Mouse (Mus musculus): ENCODE results near the gene Hyou1.
"Not testable (repeated sequence)": the region's sequence is repeated elsewhere in the genome, so short reads cannot be mapped to it uniquely, and the experiment has no call there.

The Hyou1 gene

DNA sequence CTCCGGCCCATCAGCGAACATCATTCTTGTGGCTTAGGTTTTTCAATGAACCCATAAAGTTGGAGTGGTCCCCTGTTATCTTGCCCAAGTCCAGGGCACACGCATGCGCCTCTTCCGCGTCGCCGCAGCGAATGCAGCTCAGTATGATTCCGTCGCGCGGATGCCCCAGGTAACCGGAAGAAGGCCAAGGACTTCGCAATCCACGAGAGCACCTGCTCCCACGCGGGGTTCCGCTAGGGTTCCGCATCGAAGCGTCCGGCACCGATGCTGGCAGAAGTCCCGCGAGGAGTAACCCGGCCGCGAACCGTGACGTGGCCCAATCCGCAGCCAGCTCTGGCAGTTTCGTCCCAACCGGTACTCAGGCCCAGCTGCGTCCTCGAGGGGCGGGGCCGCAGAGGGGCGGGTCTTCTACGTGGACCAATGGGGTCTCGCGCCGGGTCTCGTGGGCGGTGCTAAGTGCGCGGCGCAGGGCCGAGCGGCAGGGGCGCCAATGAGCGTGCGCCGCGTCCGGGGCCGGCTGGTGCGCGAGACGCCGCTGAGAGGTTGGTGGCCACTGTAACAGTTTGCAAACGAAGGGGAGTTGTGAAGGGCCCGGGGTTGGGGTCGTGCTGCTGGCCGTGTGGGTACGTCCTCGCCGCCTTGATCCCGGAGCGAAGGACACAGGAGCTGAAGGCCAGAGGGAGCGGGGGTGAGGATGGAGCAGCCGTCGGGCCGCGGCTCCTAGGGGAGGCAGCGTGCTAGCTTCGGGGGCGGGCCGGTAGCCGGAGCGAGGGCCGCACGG is at the start of gene Hyou1:
Gene Hyou1, plus strand, starts transcription at position 437 of the 781 bp plus-strand sequence.
- peak; percentile 100 for DNase-seq (ENCODE audit: low spot score in 2 of 2)

DNA sequence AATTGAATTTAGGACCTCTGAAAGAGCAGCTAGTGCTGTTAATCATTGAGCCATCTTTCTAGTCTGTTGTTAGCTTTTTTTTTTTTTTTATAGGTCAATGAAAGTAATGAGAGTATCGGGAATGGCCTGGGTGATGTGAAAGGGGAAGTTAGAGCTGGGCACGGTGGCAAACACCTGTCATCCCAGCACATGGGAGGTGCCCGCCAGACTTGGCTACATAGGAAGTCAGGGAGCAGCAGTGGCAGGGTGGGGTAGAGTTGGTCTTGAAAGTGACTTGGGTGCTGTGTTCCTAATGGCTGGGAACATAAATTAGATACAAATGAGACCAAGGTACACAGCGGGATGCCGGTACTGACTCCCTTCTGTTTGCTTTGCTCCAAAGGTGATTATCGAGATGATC is 48.6 kb upstream of the Hyou1 start:
- no peak for DNase-seq (ENCODE audit: low spot score in 2 of 2)

DNA sequence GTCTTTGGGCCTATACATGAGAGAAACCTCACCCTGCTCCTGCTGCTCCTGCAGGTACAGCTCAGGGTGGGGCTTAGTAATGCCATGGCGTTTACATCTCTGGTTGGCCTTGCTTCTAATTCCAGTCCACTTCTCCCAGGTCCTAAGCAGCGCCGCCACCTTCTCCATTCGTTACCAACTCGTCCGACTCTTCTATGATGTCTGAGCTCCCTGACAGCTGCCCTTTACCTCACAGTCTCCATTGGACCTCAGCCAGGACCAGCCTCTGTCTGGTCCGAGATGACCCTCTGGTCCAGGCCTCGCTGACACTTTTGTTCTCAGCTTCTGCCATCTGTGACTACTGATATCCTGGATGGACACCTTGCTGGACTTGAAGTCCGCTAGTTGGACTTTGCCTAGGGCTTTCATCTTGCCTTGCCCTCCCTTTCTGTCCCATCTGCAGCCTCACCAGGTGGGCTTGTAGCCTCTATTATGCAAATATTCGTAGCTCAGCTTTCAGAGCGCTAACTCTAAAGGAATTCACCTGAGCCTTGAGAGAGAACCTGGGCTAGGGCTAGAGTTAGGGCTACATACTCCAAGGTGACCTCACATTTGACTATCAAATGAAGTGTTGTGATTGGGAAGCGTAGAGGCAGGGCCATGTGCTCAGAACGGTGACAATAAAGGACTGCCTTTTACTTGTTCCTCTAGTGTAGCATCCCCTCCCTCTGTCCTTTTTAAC is 46.2 kb upstream of the Hyou1 start:
- no peak for DNase-seq (ENCODE audit: low spot score in 2 of 2)

DNA sequence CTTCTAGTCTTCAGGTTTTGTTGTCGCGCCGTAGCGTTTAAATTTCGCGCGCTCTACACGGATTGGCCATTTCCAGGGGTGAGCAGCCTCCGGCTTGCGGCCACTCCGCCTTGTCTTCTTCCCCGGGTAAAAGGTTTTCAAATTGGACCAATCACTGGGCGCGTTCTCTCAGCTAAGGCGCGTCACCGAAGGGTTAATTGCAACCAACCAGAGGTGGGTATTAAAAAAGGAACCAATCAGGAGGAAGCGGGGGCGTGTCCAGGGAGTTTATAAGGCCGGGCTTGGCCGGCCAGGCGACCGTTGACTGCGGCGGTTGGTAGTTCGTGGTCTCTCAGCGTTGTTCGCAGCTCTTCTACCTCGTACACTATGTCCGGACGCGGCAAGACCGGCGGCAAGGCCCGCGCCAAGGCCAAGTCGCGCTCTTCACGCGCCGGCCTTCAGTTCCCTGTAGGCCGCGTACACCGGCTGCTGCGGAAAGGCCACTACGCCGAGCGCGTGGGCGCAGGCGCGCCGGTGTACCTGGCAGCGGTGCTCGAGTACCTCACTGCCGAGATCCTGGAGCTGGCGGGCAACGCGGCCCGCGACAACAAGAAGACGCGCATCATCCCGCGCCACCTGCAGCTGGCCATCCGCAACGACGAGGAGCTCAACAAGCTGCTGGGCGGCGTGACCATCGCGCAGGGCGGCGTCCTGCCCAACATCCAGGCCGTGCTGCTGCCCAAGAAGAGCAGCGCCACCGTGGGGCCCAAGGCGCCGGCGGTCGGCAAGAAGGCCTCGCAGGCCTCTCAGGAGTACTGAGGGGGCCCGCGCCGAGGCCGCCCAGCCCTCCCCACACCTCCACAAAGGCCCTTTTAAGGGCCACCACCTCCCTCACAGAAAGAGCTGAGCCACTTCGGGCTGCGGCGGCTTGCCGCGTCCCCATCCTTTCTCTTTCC is 44.6 kb upstream of the Hyou1 start, which contains the start of gene H2afx:
Gene H2afx, plus strand, starts transcription at position 299 of the 935 bp plus-strand sequence.
- peak; percentile 98 to 99 for DNase-seq (ENCODE audit: low spot score in 2 of 2)

DNA sequence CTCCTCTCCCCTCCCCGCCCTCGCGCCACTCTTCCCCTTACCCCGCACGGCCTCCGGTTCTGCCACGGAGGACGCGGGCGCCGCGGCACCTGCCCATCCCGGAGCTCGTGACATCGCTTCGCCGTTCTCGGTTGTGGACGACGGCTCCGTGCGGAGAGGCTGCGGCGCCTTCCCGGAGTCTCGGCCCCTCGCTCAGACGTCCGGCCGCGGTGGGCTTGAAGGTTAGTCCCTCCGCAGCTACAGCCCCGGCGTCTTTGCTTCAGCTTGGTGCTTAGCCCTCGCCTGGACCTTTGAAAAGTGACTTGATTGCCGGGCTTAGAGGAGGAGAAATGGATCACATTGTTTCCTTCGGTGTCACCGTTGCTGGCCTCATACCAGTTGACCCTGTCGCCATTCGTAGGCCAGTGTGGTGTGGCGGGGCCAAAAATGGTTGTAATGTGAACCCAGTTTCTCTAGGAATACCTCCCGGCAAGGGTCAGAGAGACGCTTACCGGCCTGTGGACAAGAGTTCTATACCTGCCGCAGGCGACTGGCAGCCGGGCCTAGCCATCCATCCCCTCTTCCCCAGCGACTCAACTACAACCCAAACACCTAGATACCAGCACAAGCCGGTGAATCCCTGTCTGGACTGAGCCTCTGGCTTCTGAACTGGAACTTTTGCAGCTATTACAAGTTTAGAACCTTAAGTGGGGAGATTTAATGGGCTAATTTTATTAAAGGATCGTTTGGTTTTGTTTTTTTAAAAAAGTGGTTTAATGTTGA is 43.8 kb upstream of the Hyou1 start:
- peak in 1 of 2 experiments; percentile 11 for DNase-seq (ENCODE audit: low spot score in 2 of 2)

DNA sequence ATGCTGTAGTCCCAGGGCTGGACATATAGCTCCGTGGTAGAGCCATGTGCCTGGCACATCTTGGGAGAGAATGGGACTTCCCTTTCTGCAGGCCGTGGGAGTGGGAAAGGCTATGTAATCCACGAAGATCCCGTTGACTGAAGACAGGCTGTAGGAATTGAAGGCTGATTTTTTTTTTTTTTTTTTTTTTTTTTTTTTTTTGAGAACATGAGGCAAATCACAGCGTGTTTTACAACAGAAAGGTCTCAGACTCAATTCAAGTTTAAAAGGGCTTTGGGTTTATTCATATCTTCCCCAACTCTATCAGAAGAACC is 43.2 kb upstream of the Hyou1 start:
- DNase-seq (ENCODE audit: low spot score in 2 of 2), result no peak

DNA sequence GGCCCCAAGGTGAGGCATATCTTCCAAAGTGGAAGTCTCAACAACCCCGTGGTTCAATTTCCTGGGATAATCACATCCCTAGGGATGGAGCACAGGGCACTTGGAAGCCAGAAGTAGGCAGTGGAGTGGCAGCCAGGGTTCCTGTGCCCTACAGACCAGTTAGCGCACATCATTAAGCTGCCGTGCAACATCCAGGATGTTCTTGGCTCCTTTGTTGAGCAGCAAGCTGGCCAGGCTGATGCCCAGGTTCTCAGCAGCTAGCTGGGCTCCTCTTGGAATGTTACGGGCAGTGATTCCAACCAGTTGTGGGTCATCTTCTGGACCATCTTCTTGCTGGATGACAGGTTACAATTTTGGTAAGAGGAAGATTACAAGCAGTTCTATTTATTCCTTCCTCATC is 42.8 kb upstream of the Hyou1 start:
- DNase-seq (ENCODE audit: low spot score in 2 of 2), result not testable (repeated sequence)

DNA sequence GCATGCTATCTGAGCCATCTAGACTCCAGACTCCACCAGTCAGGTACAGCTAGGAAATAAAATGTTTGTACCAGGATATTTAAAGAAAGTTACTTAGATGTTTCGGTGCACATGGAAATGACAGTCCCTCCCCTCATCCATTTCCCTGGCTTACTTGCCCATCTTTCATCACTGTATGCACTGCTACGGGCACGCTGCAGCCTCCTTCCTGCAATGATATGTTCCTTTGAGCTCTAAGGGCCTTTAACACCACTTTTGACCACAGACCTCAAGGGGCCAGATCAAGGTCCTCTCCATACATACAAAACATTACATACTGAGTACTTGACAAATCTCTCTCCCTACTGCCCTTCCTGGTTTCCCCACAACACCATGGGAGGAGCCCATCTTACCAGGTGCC is 42.3 kb upstream of the Hyou1 start:
- DNase-seq (ENCODE audit: low spot score in 2 of 2), result no peak

DNA sequence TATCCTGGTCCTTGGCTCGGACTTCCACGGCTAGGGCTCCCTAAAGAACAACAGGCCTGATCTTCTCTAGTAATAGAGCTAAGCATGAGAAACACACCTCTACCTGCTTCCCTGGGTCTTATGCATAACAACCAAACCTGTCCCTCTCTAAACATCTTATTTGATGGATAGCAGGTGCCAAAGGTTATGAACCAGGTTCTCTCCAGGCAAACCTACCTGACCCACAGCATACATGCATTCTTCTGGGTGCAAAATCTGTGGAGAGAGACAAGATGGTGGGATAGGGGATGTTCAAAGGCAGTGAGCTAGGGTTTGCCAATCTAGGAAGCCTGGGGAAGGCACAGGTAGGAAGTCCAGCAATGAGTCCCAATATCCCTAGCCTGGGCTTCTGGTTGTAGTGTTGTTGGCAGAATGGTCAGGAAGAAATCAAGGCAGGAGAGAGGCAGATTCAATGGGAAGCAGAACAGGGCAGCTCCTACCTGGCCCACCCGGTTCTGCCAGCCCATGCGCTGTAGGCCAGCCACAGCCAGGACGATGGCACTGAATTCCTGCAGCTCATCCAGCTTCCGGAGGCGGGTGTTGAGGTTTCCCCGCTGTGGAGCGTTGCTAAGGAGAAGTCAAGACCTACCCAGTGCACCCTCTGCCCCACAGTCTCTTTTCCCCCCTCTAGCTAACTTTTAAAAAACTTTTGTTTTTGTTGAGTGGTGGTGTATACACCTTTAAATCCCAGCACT is 41.7 kb upstream of the Hyou1 start:
- DNase-seq (ENCODE audit: low spot score in 2 of 2), result no peak

DNA sequence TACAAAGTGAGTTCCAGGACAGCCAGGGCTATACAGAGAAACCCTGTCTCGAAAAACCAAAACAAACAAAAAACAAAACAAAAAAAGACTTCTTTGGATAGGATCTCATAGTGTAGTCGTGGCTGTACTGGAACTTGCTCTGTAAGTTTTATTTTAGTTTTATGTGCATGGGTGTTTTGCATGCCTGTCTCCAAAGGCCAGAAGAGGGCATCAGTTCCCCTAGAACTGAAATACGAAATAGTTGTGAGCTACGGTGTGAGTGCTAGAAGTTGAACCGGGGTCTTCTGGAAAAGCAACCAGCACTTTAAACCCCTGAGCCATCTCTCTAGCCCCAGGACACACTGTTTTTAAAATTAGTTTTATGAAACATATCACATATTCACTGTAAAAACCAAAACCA is 40.7 kb upstream of the Hyou1 start:
- no peak for DNase-seq (ENCODE audit: low spot score in 2 of 2)

DNA sequence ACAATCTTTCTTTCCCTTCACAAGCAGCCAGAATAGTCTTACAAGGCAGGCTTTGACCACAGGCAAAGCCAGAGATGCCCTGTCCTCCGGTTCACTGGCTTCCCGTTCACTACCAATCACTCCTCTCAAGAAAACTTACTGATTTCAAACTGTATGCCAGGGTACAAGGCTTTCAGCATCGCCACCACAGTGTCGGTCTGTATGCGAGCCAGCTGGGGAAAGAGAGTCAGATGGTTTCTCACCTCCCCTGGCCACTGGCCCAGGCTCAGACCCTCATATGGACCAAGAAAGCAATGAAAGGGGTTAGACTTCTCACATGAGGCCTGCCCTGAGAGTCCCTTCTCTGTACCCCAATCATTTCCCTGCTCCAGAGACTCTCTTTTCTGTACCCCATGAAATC is 37.8 kb upstream of the Hyou1 start:
- no peak for DNase-seq (ENCODE audit: low spot score in 2 of 2)

DNA sequence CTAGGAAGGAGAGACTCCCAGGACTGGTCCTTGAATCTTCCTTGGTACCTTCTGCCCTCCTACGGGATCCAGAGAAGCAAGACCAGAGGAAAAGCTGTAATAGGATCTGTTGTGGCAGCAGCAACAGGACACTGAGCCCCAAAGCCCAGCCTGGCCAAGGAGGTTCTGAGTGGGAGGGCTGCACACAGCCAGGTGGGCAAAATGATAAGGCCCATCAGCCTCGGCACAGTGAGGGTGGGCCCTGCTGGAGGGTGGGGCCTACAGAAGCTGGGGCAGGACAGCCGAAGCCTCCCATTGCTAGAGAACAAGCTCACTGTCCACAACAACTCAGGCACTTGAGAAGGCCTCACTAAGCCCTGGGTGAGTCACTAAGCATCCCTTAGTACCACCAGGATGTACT is 37.1 kb upstream of the Hyou1 start:
- no peak for DNase-seq (ENCODE audit: low spot score in 2 of 2)

DNA sequence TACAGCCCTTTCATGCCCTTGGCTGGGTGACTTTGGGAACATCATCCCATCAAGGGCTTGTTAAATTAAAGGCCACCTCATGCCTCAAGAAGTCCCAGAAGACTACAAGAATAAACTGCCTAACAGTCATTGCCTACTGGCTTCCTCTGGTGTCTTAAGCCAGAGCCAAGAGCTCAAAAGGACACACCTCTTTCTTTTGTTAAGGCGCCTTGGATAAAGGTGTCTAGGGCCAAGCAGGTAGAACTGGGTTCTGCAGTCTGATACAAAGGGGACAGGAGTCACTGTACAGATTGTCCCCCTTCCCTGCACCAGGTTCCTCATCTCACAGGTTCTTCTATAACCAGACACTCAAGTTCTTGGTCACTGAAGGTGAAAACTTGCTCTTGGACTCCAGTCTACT is 36.7 kb upstream of the Hyou1 start:
- DNase-seq (ENCODE audit: low spot score in 2 of 2), result no peak

DNA sequence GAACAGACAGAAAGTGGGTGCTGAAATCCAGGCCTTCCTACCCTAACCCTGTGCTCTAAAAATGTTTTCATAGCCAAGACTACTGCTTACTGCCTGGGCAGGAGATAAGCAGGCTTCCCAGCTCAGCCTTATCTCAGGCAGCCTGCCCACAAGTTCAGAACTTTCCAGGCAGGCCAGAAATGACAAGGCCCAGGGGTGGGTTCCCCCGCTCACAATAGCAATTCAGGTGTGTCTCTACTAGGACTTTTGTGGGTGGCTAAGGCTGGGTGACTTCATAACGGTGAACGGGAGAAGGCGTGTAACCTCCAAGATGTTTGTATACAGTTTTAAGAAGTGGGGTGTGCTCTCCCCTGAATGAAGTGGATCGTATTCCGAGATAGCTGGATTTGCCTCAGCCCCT is 36.0 kb upstream of the Hyou1 start:
- no peak for DNase-seq (ENCODE audit: low spot score in 2 of 2)

DNA sequence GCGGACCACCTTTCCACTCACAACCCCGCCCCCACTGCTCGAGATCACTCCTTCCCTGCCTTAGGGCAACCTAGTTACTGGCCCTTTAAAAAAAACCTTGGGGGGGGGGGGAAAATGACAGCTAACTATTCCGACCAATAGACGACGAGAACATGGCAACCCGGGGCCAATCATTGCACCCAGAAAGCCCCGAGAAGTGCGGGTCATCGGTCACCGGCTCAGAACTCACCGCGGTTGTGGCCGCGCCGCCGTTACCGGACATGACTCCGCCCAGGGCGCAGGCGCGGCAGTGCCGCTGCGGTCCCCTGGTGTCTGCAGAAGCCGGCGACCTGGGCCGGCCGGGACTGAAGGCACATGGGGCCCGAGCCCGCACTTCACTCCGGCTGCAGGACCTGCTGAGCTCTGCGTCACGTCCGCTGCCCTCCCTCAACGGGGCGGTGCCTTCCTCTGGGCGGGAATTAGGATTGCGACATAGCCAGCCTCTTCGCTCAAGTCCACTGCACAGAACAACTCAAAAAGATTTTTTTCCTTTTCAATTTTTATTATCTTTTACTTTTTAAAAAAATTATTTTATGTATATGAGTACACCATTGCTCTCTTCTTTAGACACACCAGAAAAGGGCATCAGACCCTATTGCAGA is 35.4 kb upstream of the Hyou1 start, which contains the start of gene Hmbs:
Gene Hmbs, minus strand, starts transcription at position 448 of the 641 bp plus-strand sequence.
- peak; percentile 83 to 85 for DNase-seq (ENCODE audit: low spot score in 2 of 2)

DNA sequence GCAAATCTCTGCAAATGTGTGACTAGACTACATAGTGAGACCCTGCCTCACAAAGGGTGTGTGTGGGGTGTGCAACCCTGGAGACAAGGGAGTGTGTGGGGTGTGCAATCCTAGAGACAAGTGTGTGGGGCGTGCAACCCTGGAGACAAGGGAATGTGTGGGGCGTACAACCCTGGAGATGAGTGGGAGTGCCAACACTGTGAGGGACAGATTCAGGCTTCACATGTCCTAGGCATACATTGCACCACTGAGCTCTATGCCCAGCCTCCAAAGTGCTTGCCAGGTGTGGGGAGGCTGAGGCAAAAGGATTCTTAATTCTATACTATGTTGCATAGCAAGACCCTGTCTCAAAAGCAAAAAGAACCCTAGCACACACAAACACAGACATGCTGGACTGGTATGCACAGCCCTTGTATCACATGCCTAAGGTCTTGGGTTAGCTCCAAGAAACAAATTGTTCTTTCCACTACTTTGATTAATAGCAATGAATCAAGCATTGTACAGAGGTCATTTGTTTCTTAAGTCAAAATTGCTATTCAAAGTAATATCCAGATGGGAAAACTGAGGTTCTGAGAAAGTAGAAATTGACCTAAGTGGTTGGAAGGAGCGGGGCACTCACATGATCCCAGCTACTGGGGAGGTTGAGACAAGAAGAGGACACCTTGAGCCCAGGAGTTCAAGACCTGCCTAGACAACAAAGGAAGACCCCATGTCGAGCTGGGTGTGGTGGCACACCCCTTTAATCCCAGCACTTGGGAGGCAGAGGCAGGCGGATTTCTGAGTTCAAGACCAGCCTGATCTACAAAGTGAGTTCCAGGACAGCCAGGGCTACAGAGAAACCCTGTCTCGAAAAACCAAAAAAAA is 33.5 kb upstream of the Hyou1 start:
- no peak for DNase-seq (ENCODE audit: low spot score in 2 of 2)

DNA sequence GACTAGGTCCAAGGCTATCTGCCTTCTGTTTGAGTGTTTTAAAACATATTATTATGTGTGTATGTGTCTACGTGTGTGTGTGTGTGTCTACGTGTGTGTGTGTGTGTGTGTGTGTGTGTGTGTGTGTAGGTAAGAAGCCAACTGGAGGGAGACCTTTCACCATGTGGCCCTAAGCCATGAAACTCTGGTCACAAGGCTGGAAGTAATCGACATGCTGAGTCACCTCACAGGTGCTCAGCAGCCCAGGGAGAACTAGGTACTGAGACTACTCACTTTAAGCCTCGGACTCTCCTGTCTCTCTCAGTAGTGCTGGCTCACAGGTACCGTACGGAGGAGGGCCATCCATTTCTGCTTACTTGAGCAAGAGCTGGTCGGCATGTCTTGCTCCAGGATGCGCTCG is 32.1 kb upstream of the Hyou1 start:
- no peak for DNase-seq (ENCODE audit: low spot score in 2 of 2)

DNA sequence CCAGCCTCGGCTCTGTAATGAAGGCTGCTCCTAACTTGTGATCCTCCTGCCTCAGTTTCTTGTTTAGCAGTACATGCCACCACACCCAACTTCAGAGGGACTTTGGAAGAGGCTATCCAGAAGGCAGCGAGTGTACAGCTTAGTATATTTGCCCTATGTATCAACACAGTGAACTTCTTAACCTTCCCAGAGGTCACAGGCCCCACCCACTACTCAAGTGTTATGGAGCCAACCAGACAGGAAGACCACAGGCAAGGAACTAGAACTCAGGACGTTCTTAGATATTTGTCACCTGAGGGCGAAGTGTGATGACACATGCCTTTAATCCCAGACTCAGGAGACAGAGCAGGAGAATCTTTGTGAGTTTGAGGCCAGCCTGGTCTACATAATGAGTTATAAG is 31.7 kb upstream of the Hyou1 start:
- DNase-seq (ENCODE audit: low spot score in 2 of 2), result no peak

DNA sequence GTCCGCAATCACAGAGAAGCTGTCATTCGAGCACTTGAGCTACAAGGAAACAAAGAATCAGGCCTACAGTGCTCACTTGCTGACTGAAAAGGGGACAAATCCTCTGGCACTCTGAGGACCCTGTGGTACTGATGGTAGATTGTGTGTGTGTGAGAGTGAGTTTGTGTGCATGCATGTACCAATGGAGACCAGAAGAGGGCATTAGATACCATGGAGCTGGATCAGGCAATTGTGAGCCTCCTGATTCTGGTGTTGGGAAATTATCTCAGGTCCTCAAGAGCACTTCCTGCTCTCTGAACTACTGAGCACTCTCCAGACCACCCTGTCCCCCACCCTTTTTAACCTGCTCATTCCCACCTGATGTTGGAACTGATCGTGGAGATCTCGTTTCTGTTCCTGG is 30.7 kb upstream of the Hyou1 start:
- no peak for DNase-seq (ENCODE audit: low spot score in 2 of 2)

Measured in natural killer cell, adult 2 months (primary cell).